In the genomic region with DNA sequence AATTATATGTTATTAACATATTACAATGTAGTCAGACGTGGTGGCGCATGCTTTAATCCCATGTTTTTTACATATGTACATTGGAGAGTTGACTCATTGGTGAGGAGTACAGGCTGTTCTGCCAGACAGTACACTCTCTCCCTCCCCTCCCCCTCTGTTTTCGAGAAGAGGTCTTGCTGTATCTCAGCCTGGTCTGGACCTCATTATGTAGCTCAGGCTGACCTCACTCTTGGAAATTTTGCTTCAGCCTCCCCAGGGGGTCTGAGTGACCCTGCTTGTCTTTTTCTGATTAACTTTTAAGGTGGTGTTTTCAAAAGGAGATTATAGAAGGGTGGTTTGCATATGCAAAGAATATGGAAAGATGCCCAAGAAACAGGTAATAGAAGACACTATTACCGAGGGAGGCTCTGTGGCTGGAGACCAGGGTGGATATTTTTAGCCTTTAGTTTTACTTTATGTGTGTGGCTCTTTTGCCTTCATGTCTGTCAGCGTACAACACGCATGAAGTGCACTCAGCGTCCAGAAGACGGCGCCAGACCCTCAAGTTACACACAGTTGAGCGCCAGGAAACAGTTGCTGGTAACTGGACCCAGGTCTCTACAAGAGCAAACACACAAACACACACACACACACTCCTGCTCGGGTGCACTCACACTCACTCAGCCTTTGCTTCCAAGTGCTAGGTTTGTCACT, we compare ENCODE assay signal across 9 mouse cellular contexts. TPM values are rescaled to one million over a fixed set of nuclear protein-coding genes. Genes with fewer than 3 reads are reported as not detected.
DNase-seq lines count a peak whose midpoint lies in the region; ATAC-seq and TF ChIP-seq lines count a peak whose summit lies in the region.
"Had no signal": no experiment of that assay in that cellular context is flagged by ENCODE, and none has a peak within 500 bp of the region (broad histone marks: within the 10 kb centered on the region; RNA-seq: fewer than 3 reads in every experiment).

No protein-coding gene starts in this region.

- intact Hi-C loops in left cerebral cortex, postnatal 4 days (cut with DNase I) = no loop called here

- CTCF ChIA-PET in Patski (lab: Charles Lee) = interaction anchor here (1.0 kb wide), 1 partner anchor 13 kb away, joined by 4 read pairs; no protein-coding TSS in a partner anchor

- TF ChIP-seq CTCF in Patski (IDR thresholded peaks at IDR 0.05) = peak; percentile 69

- no peak for ATAC-seq in Patski
- ATAC-seq in megakaryocyte progenitor cell, adult 5-6 weeks (replicated peaks; ENCODE audit: poor library complexity) = peak; percentile 50

- no peaks in the 10 kb centered on the region for H3K27me3 ChIP-seq in Patski
- H3K27me3 ChIP-seq: limb, embryonic 12.5 days had no signal

- in situ Hi-C loops in Patski (cut with MboI; ENCODE audit: low pct_unique_long_range_greater_than_20kb) = no loop called here

- peak; percentile 55 for DNase-seq in kidney, postnatal 4 days
- DNase-seq in kidney, adult 9 months = no peak
- DNase-seq in Patski (ENCODE audit: low read depth, low spot score) = no peak
- DNase-seq in gastrocnemius, postnatal 25 days = peak; percentile 80
- DNase-seq in left cerebral cortex, postnatal 4 days = no peak
- no peak for DNase-seq in Muller cell, postnatal 12 days (ENCODE audit: inconsistent ontology term)
- DNase-seq in yolk sac, embryonic 10.5 days (ENCODE audit: low spot score) = no peak

- POLR2A ChIA-PET in Patski (lab: Charles Lee) = interaction anchor here (1.2 kb wide), 1 partner anchor 75 kb away, joined by 3 read pairs; no protein-coding TSS in a partner anchor

RNA-seq across cellular contexts. Expression of gene Stk38, which starts 10.6 kb away (rescaled TPM):
- polyA plus RNA-seq in Patski (2021) = 94.5 TPM
- total RNA-seq in gastrocnemius, postnatal 25 days (2021) = 10 to 100 TPM; 25.2 to 26.4 TPM
- 84.6 and 97.1 TPM in 2 replicates for total RNA-seq in megakaryocyte progenitor cell, adult 5-6 weeks (2015)
- 50.8 and 85.5 TPM in 2 replicates for total RNA-seq in megakaryocyte progenitor cell, adult 5-6 weeks (2017)
- 10 to 100 TPM; 83.3 to 93.2 TPM for total RNA-seq in left cerebral cortex, postnatal 4 days (2021)

RNA-seq across cellular contexts. Expression of gene Srsf3, which starts 14.0 kb away (rescaled TPM):
- 187 TPM for polyA plus RNA-seq in Patski (2021)
- total RNA-seq in gastrocnemius, postnatal 25 days (2021) = 10 to 100 TPM; 36.4 to 48.2 TPM
- total RNA-seq in megakaryocyte progenitor cell, adult 5-6 weeks (2015) = 486 and 506 TPM in 2 replicates
- 767 and 797 TPM in 2 replicates for total RNA-seq in megakaryocyte progenitor cell, adult 5-6 weeks (2017)
- 100 to 1,000 TPM; 220 to 228 TPM for total RNA-seq in left cerebral cortex, postnatal 4 days (2021)

Comparison
In these comparisons a context has a peak if more than half of its experiments do, and no peak if none do; other contexts are left out.
1. DNase-seq: peak in kidney, postnatal 4 days (2 of 2) and gastrocnemius, postnatal 25 days (single experiment); none in kidney, adult 9 months (single experiment), Patski (single experiment), left cerebral cortex, postnatal 4 days (single experiment), Muller cell, postnatal 12 days (single experiment) and yolk sac, embryonic 10.5 days (single experiment).
2. RNA of gene Srsf3, which starts 14.0 kb away (total RNA-seq): 486 to 797 TPM in megakaryocyte progenitor cell, adult 5-6 weeks and 220 to 228 TPM in left cerebral cortex, postnatal 4 days; 36.4 to 48.2 TPM in gastrocnemius, postnatal 25 days; every median in the first group is over 4 times any median in the second.